Mouse (Mus musculus) neural tube, embryonic 14.5 days (tissue): ENCODE results near the gene Kpna7. TPM values are rescaled to one million over a fixed set of nuclear protein-coding genes. Genes with fewer than 3 reads are reported as not detected.

Source experiments
- ATAC-seq: fragments of 200-750 bp; cut with Nextera tagmentation; 2 replicates; pipeline ENCODE4 v1.8.0; 2017; ENCODE audit warnings: low read depth, mild to moderate bottlenecking, moderate TSS enrichment, moderate library complexity
- H3K27ac ChIP-seq: fragments of 300-500 bp; sonication (generic); 2 replicates; pipeline ENCODE4 v1.5.1; 2014; ENCODE audit warnings: low read depth, mild to moderate bottlenecking, control low read depth, low read length, moderate library complexity, mixed read lengths
- H3K27me3 ChIP-seq: fragments of 300-500 bp; sonication (generic); 2 replicates; pipeline ENCODE4 v1.6.1; 2014; ENCODE audit warnings: low read length; ENCODE audit not compliant: control insufficient read depth, insufficient read depth
- H3K36me3 ChIP-seq: fragments of 300-500 bp; sonication (generic); 2 replicates; pipeline ENCODE4 v1.6.1; 2014; ENCODE audit warnings: low read length, mixed read lengths; ENCODE audit not compliant: control insufficient read depth, insufficient read depth
- H3K4me1 ChIP-seq: fragments of 300-500 bp; sonication (generic); 2 replicates; pipeline ENCODE4 v1.6.1; 2014; ENCODE audit warnings: low read length; ENCODE audit not compliant: control insufficient read depth, insufficient read depth
- H3K4me2 ChIP-seq: fragments of 300-500 bp; sonication (generic); 2 replicates; pipeline ENCODE4 v1.6.1; 2014; ENCODE audit warnings: mild to moderate bottlenecking, low read depth, low read length, control low read depth
- H3K4me3 ChIP-seq: fragments of 300-500 bp; sonication (generic); 2 replicates; pipeline ENCODE4 v1.5.1; 2014; ENCODE audit warnings: low read depth, low read length, control low read depth, mixed read lengths
- H3K9ac ChIP-seq: fragments of 300-500 bp; sonication (generic); replicated peaks from 2 replicates; pipeline ENCODE4 v1.6.1; 2014; ENCODE audit warnings: low read depth, mild to moderate bottlenecking, control low read depth, low read length, mixed read lengths
- H3K9me3 ChIP-seq: fragments of 300-500 bp; sonication (generic); 2 replicates; pipeline ENCODE4 v1.6.1; 2016; ENCODE audit warnings: low read length; ENCODE audit not compliant: control insufficient read depth
- WGBS: fragments of 180-500 bp; shearing (Covaris S2); extraction: QIAGEN DNeasy Blood & Tissue Kit; methylation state at CpG from one replicate; pipeline ENCODE4 v1.1.7; 2014; 5-methylcytosine and 5-hydroxymethylcytosine counted together
- polyA plus RNA-seq: library from polyadenylated mRNA; unstranded; fragments of >200 nt; fragmentation: Nextera tagmentation; extraction: Ambion mirVana; gene quantifications from 2 replicates; pipeline ENCODE4 v1.2.1, GENCODE M21; 2014

Kpna7 gene
- polyA plus RNA-seq, 1 experiment from 2014 or later = not detected

GRCm38 (mm10) chr5:144971266-144971665, 112.6 kb downstream of the Kpna7 start:
- WGBS = 73% methylated on average over 3 of the region's 3 CpGs
- H3K4me2 ChIP-seq = no peak overlapping the region
- no peak overlapping the region for H3K9ac ChIP-seq
- H3K4me1 ChIP-seq = no peaks in the 10 kb centered on the region
- no peaks in the 10 kb centered on the region for H3K27me3 ChIP-seq
- H3K36me3 ChIP-seq = no peaks in the 10 kb centered on the region
- ATAC-seq = no peak
- no peak overlapping the region for H3K27ac ChIP-seq
- H3K4me3 ChIP-seq = no peak overlapping the region
- no peaks in the 10 kb centered on the region for H3K9me3 ChIP-seq

GRCm38 (mm10) chr5:144965639-144966351, 118.0 kb downstream of the Kpna7 start, which contains the start of gene Smurf1:
Smurf1 (minus strand) TSS chr5:144965847.
- no peaks in the 10 kb centered on the region for H3K27me3 ChIP-seq
- WGBS = under 1% methylated on average over 56 of the region's 89 CpGs
- H3K9ac ChIP-seq = peak within 1 kb of the TSS; percentile 94
- H3K36me3 ChIP-seq = no peaks in the 10 kb centered on the region
- H3K27ac ChIP-seq = peak within 1 kb of the TSS; percentile 89
- H3K9me3 ChIP-seq = no peaks in the 10 kb centered on the region
- peaks cover 12% of the 10 kb centered on the region for H3K4me1 ChIP-seq
- peak within 1 kb of the TSS; percentile 92 for H3K4me3 ChIP-seq
- peak; percentile 76 for ATAC-seq
- H3K4me2 ChIP-seq = peak within 1 kb of the TSS; percentile 76

- Histone ChIP-seq H3K4me1 (peaks cover 15% of the 10 kb centered on the region), H3K9me3 (no peaks in the 10 kb centered on the region), H3K9ac (peak overlapping the region; percentile 94), H3K27ac (peak overlapping the region; percentile 89), H3K27me3 (no peaks in the 10 kb centered on the region), H3K36me3 (no peaks in the 10 kb centered on the region), H3K4me3 (peak overlapping the region; percentile 92), H3K4me2 (peak overlapping the region; percentile 76)
- 1% methylated on average over 18 of the region's 56 CpGs for WGBS
- peak; percentile 79 for ATAC-seq
Observed at GRCm38 (mm10) chr5:144964872-144965638, 118.8 kb downstream of the Kpna7 start.

- peak overlapping the region; percentile 76 for H3K4me2 ChIP-seq
- 0 out of 2 replicates have a peak overlapping the region, but pooled peaks have one; percentile 10 for H3K27ac ChIP-seq
- peak; percentile 65 for ATAC-seq
- H3K9ac ChIP-seq = no peak overlapping the region
- H3K4me3 ChIP-seq = peak overlapping the region; percentile 92
- H3K36me3 ChIP-seq = no peaks in the 10 kb centered on the region
- WGBS = 19% methylated on average over 7 of the region's 8 CpGs
- H3K9me3 ChIP-seq = no peaks in the 10 kb centered on the region
- peaks cover 15% of the 10 kb centered on the region for H3K4me1 ChIP-seq
- no peaks in the 10 kb centered on the region for H3K27me3 ChIP-seq
Observed at GRCm38 (mm10) chr5:144964465-144964864, 119.4 kb downstream of the Kpna7 start.

GRCm38 (mm10) chr5:144963817-144964261, 120.0 kb downstream of the Kpna7 start:
- H3K27ac ChIP-seq = peak overlapping the region; percentile 40; the same call in 1 of the 2 replicates
- H3K27me3 ChIP-seq = no peaks in the 10 kb centered on the region
- H3K4me1 ChIP-seq = peaks cover 15% of the 10 kb centered on the region
- H3K4me3 ChIP-seq = 0 out of 2 replicates have a peak overlapping the region, but pooled peaks have one; percentile 10
- 8% methylated on average over 13 of the region's 13 CpGs for WGBS
- 0 out of 2 replicates have a peak, but pooled peaks have one; percentile 8 for ATAC-seq
- no peaks in the 10 kb centered on the region for H3K36me3 ChIP-seq
- H3K9me3 ChIP-seq = no peaks in the 10 kb centered on the region
- H3K9ac ChIP-seq = 0 out of 2 replicates have a peak overlapping the region, but pooled peaks have one; percentile 22
- peak overlapping the region; percentile 76 for H3K4me2 ChIP-seq

GRCm38 (mm10) chr5:144963401-144963800, 120.4 kb downstream of the Kpna7 start:
- H3K27ac ChIP-seq = peak overlapping the region; percentile 40; the same call in 1 of the 2 replicates
- peaks cover 15% of the 10 kb centered on the region for H3K4me1 ChIP-seq
- 0 out of 2 replicates have a peak overlapping the region, but pooled peaks have one; percentile 22 for H3K9ac ChIP-seq
- 61% methylated on average over 3 of the region's 3 CpGs for WGBS
- H3K4me2 ChIP-seq = peak overlapping the region; percentile 76
- ATAC-seq = no peak
- no peaks in the 10 kb centered on the region for H3K36me3 ChIP-seq
- H3K9me3 ChIP-seq = no peaks in the 10 kb centered on the region
- no peaks in the 10 kb centered on the region for H3K27me3 ChIP-seq
- no peak overlapping the region for H3K4me3 ChIP-seq

- Histone ChIP-seq H3K9ac (no peak overlapping the region), H3K9me3 (no peaks in the 10 kb centered on the region), H3K4me1 (0 out of 2 replicates have a peak, but pooled peaks cover 6% of the 10 kb centered on the region), H3K4me3 (no peak overlapping the region), H3K36me3 (no peaks in the 10 kb centered on the region), H3K4me2 (no peak overlapping the region), H3K27ac (no peak overlapping the region), H3K27me3 (no peaks in the 10 kb centered on the region)
- no peak for ATAC-seq
- 85% methylated on average over 9 of the region's 9 CpGs for WGBS
Observed at GRCm38 (mm10) chr5:144958271-144958670, 125.6 kb downstream of the Kpna7 start.

GRCm38 (mm10) chr5:144954432-144954831, 129.4 kb downstream of the Kpna7 start:
- H3K9me3 ChIP-seq = no peaks in the 10 kb centered on the region
- H3K4me1 ChIP-seq = 0 out of 2 replicates have a peak, but pooled peaks cover 3% of the 10 kb centered on the region
- H3K9ac ChIP-seq = no peak overlapping the region
- no peaks in the 10 kb centered on the region for H3K27me3 ChIP-seq
- WGBS = 92% methylated on average over 7 of the region's 7 CpGs
- H3K27ac ChIP-seq = no peak overlapping the region
- ATAC-seq = no peak
- H3K36me3 ChIP-seq = no peaks in the 10 kb centered on the region
- no peak overlapping the region for H3K4me3 ChIP-seq
- H3K4me2 ChIP-seq = no peak overlapping the region
